Mouse (Mus musculus) cerebellum, postnatal 36 days (tissue): Measurements from ENCODE around the gene P2rx1.

Source experiments
- DNase-seq, 2 experiments: peaks; one replicate each; pipeline ENCODE4 v3.0.0; 2021 to 2022; ENCODE audit warnings: mixed read lengths in 2 of 2

The P2rx1 gene

DNA sequence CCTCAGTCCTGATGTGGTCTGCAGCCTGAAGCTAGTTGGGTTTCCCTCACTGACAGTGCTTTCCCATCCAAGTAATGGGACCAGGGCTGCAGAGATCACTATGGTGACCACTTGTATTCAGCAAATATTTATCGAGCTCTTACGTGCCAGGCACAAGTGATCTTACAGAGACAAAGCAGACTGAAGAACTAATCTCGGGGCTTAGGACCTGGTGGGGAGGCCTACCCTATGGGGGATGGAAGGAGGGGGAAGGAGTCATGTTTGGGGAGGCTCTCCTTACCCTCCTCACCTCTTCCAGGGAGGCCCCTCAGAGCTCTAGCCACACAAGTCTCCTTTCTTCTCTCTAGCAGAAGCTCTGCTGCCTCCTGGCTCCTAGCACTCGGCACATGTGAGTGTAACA is 24.9 kb downstream of the P2rx1 start:
- DNase-seq = no peak

DNA sequence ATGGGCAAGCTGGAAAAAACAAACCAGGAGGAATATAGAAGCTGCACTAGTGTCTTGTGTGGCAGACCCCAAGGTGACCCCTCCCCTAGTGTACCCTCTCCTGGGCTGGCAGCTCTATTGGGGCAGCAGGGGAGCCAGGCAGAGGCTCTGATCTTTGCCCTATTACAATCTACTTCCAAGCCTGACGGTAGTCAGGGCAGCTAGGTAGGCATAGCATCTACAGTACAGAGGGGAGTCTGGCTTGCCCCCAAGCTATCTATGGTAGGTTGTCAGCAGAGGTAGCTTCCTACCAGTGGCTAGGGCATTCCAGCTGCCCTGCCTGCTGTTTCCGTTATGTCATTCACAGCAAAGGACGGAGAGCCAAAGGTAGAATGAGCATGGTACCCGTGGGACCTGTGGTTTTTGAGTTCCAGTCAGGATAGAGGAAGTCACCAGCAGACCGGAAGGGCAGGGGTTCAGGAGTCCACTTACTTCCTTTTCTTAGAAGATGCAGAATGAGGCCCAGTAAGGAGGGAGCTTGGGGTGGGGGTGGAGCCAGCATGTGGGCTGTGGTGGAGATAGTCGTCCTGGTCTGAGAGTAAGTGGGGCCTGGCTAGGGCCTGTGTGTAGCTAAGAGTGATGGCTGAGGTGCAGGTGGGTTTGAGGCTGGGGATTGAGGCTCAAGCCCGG is 25.5 kb downstream of the P2rx1 start:
- DNase-seq = no peak

DNA sequence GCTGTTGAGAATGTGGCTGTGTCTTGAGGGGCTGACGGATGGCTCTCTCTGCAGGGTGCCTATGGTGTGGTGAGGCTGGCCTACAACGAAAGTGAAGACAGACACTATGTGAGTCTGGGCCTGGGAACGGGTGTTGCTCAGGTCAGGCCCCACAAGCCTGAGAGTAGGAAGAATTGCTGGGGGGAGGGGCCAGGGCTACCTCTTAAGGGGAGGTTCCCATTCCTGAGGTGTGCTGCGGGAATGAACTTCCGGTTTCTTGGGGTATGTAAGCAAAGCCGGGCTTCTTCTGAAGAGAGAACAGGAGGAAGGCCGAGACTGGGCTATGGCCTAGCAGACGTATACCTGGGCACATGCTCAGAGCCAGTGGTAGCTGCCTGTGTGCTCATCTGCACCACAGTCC is 28.1 kb downstream of the P2rx1 start:
- DNase-seq = no peak

DNA sequence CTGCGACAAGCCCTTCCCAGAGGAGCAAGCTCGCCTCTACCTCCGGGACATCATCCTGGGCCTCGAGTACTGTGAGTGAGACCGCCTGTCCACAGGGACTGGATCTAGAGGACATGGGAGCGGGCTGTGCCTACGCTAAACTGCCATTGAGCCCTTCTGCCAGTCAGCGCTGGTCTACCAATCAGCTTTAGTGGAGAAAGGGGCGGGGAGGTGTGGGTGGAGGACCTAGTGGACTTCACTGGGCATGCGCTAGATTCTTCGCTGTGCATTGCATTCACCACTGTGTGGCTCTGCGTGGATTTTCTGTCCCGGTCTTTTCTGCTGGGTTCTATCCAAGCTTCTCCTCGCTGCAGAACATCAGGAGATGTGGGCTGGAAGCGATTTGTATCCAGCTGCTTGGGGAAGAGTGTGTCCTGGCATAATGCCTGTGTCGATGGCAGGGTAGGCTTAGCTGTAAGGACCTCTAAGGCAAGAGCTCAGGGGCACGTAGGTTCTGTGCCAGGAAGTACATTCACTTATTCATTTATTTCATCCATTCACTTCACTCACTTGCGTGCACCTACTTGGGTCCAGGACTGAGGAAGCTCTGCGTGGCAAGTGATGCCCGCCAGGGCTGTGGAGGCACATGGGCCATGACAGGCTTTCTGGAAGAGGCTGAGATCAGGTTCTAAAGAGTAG is 32.1 kb downstream of the P2rx1 start:
- DNase-seq = peak; percentile 84 to 87

DNA sequence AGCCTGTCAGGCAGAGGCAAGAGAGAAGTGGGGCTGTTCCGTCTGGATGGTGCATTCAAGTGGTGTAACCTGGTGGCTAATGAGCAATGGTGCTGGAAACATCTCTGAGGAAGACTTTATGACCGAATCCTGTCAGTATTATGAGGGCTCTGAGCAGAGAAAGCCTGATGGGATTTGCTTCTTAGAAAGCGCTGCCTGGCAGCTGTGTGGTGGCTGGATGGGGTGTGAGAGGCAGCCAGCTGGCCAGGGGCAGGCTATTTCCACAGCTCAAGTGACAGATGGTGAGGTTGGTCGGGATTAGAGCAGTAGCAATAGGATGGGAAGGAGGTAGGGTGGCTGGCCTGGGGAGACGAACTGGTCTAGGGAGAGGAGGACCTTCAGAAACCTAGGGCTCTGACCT is 32.6 kb downstream of the P2rx1 start:
- DNase-seq = no peak

DNA sequence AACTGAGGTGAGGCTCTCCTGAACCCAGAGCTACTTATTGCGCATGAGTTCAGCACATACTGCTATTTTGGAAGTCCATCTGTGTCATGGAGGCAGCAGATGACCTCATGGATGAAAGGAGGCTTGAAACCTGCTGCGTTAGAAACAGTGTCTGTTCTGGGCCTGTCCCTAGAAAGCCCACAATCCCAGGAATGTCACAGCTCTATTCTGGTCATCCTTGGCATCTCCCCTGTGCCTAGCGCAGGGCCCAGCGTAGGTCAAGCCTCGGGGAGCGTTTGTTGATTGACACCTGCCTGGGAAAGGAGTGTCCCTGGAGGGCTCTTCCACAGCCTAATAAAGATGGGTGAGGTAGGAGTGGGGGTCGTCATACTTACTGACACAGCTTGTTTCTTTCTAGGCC is 37.2 kb downstream of the P2rx1 start:
- DNase-seq = no peak

DNA sequence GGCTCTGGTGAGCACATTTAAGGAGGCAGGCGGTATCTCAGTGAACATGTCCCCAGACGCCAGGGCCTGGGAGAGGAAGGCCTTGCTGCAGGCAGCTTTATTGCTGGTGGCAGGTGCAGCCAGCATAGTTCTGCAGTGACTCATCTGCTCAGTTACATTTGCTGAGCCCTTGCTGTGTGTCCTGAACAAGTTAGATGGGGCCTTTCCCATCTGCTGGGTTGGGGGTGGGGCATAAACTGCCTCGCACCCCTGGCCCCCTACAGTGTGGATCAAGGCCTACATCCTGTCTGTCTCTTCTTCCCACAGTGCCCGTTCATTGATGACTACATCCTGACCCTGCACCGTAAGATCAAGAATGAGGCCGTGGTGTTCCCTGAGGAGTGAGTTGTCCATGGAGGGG is 38.0 kb downstream of the P2rx1 start:
- DNase-seq = no peak

DNA sequence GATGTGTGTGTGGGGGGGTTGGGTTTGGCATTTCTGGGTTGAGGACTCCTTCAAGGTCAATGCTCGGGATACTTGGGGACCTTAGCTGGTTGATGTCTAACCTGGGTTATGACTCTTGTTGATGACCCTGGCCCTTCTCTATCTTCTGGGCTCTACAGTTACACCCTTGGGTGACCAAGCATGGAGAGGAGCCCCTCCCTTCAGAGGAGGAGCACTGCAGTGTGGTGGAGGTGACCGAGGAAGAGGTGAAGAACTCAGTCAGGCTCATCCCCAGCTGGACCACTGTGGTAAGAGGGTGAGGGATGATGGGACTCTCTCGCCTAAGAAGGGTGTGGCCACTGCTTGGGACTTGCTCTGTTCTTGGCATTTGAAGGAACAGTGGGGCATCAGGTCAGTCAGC is 38.8 kb downstream of the P2rx1 start:
- no peak for DNase-seq

DNA sequence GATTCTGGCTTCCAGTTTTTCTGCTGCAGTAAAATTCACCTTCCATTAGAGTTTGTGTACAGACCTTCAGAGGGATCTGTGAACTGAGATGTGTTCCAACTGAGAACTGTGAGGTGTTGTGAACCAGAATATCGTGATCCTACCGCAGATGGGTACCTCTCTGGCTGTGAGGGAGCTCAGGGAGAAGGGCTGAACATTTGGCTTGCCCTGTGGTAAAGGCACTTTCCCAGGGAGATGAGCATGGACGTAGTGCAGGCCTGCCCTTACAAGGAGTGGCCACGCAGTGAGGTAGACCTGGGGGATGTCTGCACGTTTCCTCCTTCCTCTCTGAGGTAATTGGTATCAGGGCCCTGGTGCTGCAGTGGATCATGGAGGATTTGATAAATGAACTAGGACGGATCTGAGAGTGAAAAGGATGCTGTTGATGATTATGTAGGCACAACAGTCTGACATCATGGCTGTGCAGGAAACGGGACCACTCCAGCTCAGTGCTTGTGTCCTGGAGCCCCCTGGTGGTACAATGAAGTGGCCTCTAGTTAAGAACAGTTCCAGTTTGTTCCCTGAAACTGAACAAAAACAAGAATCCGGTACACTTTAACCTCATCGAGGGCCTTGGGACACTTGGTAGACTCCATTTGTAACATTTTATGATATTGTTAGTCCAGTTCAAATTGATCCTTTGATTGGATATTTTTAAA is 40.3 kb downstream of the P2rx1 start:
- DNase-seq = peak; percentile 38 to 56

DNA sequence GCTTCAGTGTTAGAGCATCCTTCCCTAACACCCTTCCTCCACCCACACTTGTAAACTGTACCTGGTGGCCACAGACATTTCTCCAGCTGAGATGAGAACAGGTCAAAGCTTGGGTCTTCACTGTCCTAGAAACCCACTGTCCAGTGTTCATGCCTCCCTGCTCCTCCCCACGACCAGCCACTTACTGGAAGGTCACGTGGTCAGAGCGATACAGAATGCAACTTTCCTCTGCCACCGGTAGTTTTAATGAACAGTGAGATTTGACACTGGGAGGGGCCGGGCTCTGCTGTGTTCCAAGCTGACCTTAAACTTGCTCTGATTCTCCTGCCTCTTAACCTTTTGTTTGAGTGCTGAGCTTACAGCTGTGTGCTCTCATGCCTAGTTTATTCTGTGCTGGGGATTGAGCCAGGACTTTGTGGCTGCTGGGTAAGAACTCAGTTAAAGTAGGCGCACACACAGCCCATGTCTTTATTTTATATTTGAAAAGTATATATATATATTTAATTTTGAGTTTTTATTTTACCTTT is 45.4 kb downstream of the P2rx1 start:
- DNase-seq = no peak

DNA sequence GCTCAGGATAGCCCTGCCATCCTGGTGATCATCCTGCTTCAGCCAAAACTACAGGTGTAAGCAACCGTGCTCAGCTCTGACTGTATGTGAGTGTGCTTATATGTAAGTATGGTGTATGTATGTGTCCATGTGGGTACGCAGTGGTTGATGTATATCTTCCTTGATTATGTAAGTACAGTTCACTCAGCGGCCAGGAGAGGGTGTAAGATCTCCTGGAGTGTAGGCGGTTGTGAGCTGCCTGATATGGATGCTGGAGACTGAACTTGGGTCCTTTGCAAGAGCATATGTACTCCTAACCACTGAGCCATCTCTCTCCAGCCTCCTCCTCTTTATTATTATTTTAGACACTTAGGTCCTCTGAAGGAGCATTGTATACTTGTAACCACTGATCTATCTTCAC is 45.9 kb downstream of the P2rx1 start:
- no peak for DNase-seq

DNA sequence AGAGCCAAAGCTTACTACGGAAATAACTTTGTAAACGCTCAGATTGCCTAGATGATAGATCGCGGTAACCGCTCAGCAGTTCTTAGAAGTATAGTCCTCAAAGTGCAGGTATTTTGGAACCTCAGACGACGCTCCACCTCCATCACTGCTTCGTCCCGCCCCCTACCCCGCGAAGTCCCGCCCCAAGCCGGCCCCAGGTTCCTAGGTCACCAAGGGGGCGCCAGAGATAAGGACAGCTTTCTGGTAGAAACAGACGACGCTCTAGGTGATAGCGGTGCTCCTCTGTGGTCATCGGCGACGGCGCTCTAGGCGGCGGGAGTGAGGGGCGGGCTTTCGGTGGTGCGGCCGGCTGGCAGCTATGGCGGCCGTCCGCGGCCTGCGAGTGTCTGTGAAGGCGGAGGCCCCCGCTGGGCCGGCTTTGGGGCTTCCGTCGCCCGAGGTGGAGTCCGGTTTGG is 48.7 kb downstream of the P2rx1 start, which contains the start of gene Ncbp3:
Gene Ncbp3 (plus strand): TSS at position 242 of the 455 bp plus-strand sequence.
- peak; percentile 95 to 96 for DNase-seq

DNA sequence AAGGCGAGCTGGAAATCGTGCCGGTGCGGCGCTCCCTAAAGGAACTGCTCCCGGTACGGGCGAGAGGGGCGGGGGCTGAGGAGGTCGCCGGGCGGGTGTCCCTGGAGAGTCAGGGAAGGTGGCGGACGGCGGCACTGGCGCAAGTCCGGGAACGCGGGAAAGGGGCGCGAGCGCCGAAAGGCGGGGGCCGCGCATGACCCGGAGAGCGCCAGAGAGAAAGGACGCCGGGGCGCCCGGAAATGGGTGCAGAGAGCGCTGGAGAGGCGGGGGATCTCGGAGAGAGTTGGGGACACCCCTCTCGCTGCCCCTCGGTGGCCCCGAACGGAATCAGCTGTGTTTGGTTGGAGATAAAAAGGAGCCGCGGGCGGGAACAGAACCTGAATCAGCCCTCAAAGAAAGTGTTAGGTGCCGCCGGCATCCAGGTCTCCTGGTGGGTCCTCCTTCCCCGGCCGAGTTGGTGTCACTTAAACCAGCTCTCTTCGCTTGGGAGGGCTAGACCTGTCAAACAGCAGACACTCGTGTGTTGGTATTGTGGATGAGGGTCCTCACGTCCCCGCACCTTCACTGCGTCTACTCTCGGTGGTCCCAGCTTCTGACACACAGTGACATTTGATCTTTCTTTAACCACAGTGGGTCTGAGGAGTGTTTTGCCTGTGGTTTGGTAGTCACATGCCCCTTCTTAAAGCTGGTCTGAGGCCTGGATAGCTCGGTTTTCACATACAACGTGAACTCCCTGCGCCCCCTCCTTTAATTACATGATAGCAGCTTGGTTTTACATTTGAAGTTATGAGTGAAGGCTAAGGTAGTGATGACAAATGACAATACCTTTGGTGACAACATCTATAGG is 49.4 kb downstream of the P2rx1 start:
- no peak for DNase-seq

DNA sequence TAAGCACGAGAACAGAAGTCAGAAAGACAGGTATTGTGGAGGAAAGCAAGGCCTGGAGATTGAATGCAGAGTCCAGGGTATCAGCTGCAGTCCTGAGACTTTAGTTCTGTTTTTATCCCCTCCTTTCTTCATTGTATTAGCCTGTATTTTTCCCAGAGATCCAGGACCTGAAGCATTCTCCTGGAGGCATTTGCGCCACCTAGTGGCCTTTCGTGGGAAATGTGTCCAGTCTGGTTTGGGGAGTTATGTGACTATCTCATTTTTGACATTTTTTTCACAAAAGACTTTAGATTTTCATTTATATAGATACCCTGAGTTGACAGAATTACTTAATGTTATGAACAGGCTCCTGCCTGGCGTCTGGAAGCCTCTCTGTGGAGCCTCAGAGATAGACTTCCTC is 50.4 kb downstream of the P2rx1 start:
- peak; percentile 80 to 84 for DNase-seq

DNA sequence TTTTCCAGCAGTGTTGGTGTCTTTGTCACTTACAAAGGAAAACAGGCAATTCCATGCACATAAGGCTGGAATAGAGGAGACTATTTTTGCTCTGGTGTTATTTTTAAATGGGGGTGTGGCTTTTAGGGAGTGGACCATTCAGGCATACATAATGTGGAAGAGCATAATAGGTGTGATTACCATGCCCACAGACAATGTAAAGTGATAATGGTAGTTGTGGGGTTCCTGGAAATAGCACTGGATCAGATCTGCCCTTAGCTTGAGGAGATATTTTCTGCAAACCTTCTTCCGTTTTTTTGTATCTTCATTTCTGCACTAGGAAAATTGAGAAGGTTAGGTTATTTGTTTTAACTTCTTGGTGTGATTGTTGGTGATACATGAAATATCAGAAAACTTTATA is 53.9 kb downstream of the P2rx1 start:
- DNase-seq = no peak

DNA sequence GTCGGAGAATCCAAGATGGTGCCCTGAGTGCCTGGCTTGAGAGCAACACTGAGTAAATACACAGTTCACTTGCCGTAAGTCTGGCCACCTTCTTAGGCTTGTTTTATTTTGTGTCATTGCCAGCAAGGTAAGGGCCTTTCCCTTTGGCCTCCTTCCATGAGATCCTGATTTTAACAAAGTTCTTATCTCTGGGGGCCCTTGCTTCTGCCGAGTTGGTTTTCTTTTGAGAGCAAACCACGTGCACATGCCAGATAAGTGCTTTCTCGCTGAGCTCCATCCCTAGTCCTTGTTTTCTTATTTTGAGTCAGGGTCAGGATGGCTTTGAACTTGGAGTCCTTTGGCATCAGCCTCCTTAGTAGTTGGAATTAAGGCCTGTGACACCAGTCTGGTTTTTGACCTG is 58.8 kb downstream of the P2rx1 start:
- DNase-seq = no peak

DNA sequence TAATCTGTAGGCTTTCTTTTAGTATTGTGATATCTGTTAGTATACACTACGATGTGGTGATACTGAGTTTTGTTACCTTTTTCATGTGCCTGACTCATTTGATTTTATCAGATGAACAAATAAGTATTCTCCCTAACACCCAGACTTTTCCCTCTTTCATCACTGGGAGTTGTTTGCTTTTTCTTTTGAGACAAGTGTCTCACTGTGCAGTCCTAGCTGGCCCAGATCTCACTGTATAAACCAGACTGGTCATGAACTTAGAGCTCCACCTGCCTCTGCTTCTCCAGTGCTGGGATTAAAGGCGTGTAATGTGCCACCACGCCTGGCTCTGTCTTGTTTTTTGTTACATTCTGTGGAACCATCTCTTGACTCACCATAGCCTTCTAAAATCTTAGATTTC is 60.7 kb downstream of the P2rx1 start:
- no peak for DNase-seq

DNA sequence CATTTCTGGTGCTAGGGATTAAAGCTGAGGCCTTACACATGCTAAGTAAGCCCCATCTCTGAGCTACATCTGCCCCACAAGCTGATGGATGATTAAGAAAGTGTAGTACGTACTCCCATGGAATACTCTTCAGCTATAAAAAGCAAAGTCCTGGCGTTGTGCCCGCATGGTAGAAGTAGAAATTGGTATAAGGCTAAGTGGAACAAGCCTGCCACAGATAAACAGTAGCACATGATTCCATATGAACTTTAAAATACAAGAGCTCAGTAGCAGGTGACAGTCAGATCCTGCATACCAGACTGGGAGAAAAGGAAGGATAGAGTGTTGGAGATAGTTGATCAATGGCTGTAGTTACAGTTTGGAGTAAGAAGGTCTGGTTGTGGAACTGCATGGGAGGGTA is 62.5 kb downstream of the P2rx1 start:
- no peak for DNase-seq
